Mouse (Mus musculus) ES-Bruce4 (cell line): ENCODE measurements around the gene Nrp1.

Experiments
- CTCF ChIP-seq: IDR thresholded peaks from one replicate; pipeline ENCODE4 v1.8.1; 2011; ENCODE audit warnings: low read depth, low read length
- POLR2A ChIP-seq: IDR thresholded peaks from one replicate; pipeline ENCODE4 v1.8.1; 2011; ENCODE audit warnings: low read length; ENCODE audit not compliant: insufficient read depth

- TF ChIP-seq CTCF, result no peak
- TF ChIP-seq POLR2A, result no peak
These were observed 187.9 kb downstream of the Nrp1 start for GRCm38 (mm10) chr8:128546287-128546686.
